Mouse (Mus musculus) cerebellum, adult 2 months (tissue): ENCODE results near the gene Kctd5. TPM values are rescaled to one million over a fixed set of nuclear protein-coding genes. Genes with fewer than 3 reads are reported as not detected.

ENCODE experiments used
- DNase-seq, 2 experiments: peaks; one replicate each; pipeline ENCODE4 v3.0.0; 2021
- H3K27ac ChIP-seq: fragments of 200-500 bp; 2 replicates; pipeline ENCODE4 v1.5.1; 2012; ENCODE audit warnings: low read length, control low read depth, inconsistent platforms; ENCODE audit not compliant: insufficient read depth
- H3K27me3 ChIP-seq: fragments of 200-500 bp; 2 replicates; pipeline ENCODE4 v1.6.1; 2012; ENCODE audit warnings: inconsistent platforms, mild to moderate bottlenecking, low read length, moderate library complexity; ENCODE audit not compliant: control insufficient read depth, insufficient read depth
- H3K4me1 ChIP-seq: fragments of 200-500 bp; 2 replicates; pipeline ENCODE4 v1.6.1; 2011; ENCODE audit warnings: low read length; ENCODE audit not compliant: control insufficient read depth, insufficient read depth
- H3K4me3 ChIP-seq: fragments of 200-500 bp; replicated peaks from 2 replicates; pipeline ENCODE3; 2011; ENCODE audit warnings: mild to moderate bottlenecking, low read depth, low read length, control low read depth; ENCODE audit not compliant: insufficient read depth
- CTCF ChIP-seq: fragments of 200-500 bp; IDR thresholded peaks from 2 replicates; pipeline ENCODE4 v1.5.1; 2011; ENCODE audit warnings: low read depth, mild to moderate bottlenecking, control low read depth, low read length, moderate library complexity, borderline replicate concordance; ENCODE audit not compliant: insufficient read depth
- POLR2A ChIP-seq: fragments of 200-500 bp; IDR thresholded peaks from 2 replicates; pipeline ENCODE4 v1.6.1; 2011; ENCODE audit warnings: low read length, control low read depth, borderline replicate concordance; ENCODE audit not compliant: insufficient read depth
- WGBS: fragments of 180-500 bp; shearing (Covaris S2); methylation state at CpG from one replicate; pipeline ENCODE4 v1.1.7; 2018; 5-methylcytosine and 5-hydroxymethylcytosine counted together
- polyA plus RNA-seq: library from polyadenylated mRNA; depleted of rRNA; stranded (reverse); fragments of >200 nt; gene quantifications from 2 replicates; pipeline ENCODE4 v1.2.3, GENCODE M21; 2012; rRNA removed

Gene Kctd5
- polyA plus RNA-seq, 1 experiment: 32.8 TPM

GRCm38 (mm10) chr17:24008105-24008504, 65.2 kb downstream of the Kctd5 start:
- Histone ChIP-seq H3K4me1 (no peaks in the 10 kb centered on the region), H3K27me3 (no peaks in the 10 kb centered on the region), H3K4me3 (no peak overlapping the region), H3K27ac (no peak overlapping the region)
- no peak for TF ChIP-seq POLR2A
- no peak for TF ChIP-seq CTCF
- WGBS: 75% methylated on average over 4 of the region's 4 CpGs
- no peak for DNase-seq

DNA sequence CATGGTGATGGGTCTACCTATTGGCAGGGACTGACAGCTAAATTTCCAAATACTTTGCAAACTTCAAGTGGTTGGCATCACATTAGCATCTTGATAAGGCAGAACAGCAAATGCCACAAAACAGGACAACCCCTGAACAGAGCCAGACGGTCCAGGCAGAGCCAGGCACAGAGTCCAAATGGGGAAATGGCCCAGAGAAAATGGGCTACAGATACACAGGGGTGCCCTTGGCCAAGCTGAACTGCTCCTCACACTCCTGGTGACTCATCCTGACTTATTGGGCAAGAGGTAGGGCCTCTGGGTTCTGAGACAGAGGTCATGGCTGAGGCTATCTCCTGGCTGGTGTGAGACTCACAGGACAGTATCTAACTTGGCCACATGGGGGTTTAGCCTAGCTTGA, 65.9 kb downstream of the Kctd5 start:
- no peaks in the 10 kb centered on the region for H3K4me1 ChIP-seq
- no peaks in the 10 kb centered on the region for H3K27me3 ChIP-seq
- no peak overlapping the region for H3K27ac ChIP-seq
- WGBS: 48% methylated on average over 1 of the region's 1 CpGs
- H3K4me3 ChIP-seq: no peak overlapping the region
- no peak for DNase-seq
- TF ChIP-seq CTCF (no peak), POLR2A (no peak)

GRCm38 (mm10) chr17:24006930-24007329, 66.4 kb downstream of the Kctd5 start:
- WGBS: 46% methylated on average over 2 of the region's 2 CpGs

DNA sequence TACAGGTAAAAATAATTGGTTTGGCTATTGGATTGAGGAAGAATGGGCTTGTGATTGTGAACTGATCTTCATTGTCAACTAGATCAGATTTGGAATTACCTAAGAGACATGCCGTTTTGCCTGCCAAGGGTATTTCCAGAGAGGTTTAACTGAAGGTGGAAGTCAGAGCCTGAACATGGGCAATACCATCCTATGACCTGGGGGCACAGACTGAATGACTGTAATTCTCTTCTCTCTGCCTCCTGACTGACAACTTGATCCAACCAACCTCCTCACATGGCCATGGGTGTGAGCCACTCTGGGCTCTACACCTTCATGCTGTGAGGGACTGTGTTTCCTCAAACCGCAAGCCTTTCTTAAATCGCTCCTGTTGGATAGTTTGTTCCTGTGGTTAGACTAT, 68.2 kb downstream of the Kctd5 start:
- H3K4me1 ChIP-seq: no peaks in the 10 kb centered on the region
- H3K27ac ChIP-seq: no peak overlapping the region
- no peaks in the 10 kb centered on the region for H3K27me3 ChIP-seq
- DNase-seq: no peak
- no peak for TF ChIP-seq CTCF
- no peak for TF ChIP-seq POLR2A
- WGBS: 96% methylated on average over 3 of the region's 3 CpGs
- no peak overlapping the region for H3K4me3 ChIP-seq

More at GRCm38 (mm10) chr17:24006930-24007329, 66.4 kb downstream of the Kctd5 start:
- no peak overlapping the region for H3K4me3 ChIP-seq
- no peak overlapping the region for H3K27ac ChIP-seq
- TF ChIP-seq POLR2A (no peak), CTCF (no peak)
- no peaks in the 10 kb centered on the region for H3K4me1 ChIP-seq
- DNase-seq: no peak
- no peaks in the 10 kb centered on the region for H3K27me3 ChIP-seq

- Histone ChIP-seq H3K27ac (no peak overlapping the region), H3K27me3 (no peaks in the 10 kb centered on the region), H3K4me1 (no peaks in the 10 kb centered on the region), H3K4me3 (no peak overlapping the region)
- WGBS: 43% methylated on average over 14 of the region's 14 CpGs
- TF ChIP-seq POLR2A: no peak
- no peak for TF ChIP-seq CTCF
- DNase-seq: peak; percentile 55 to 69
Measured at GRCm38 (mm10) chr17:24004071-24004665, 69.1 kb downstream of the Kctd5 start.

DNA sequence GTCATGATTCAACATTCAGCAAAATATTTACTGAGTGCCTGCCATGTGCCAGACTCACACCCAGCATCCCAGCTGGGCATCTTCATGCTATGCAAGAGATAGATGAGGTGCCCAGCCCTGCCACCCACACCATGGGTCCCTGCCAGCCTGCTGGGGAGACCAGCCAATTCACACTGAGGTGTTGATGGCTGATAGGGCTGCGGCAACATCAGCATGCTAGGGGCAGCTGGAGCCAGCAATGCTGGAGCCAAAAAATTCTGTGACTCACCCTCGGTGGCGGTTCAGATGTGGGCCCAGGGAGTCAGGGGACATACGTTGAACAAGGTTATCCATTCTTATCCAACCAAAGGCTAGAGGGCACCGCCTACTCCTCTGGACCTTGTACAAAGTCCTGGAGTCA, 72.9 kb downstream of the Kctd5 start:
- Histone ChIP-seq H3K4me1 (no peaks in the 10 kb centered on the region), H3K4me3 (no peak overlapping the region), H3K27ac (no peak overlapping the region), H3K27me3 (no peaks in the 10 kb centered on the region)
- peak in 1 of 2 experiments; percentile 17 for DNase-seq
- WGBS: 24% methylated on average over 5 of the region's 5 CpGs
- TF ChIP-seq CTCF: no peak
- no peak for TF ChIP-seq POLR2A

DNA sequence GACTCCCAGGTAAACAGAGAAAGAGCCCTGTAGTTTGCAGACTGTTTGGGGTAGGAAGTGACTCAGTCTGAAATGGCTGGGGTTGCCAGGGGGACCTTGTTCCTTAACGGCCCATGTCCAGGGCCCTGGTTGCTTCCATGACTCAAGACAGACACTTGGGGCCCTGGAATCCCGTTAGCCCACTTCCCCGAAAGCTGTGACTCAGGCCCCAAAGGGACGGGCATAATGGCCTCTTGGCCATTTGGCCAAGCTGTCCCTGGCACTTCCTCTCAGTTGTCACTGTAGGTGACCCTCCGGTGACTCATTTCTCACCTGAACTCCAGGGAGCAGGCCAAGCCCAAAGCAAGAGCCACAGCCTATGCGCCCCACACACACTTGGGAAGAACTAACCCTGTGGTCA, 74.9 kb downstream of the Kctd5 start:
- no peaks in the 10 kb centered on the region for H3K4me1 ChIP-seq
- 56% methylated on average over 6 of the region's 6 CpGs for WGBS
- TF ChIP-seq POLR2A (no peak), CTCF (no peak)

GRCm38 (mm10) chr17:23997901-23998300, 75.4 kb downstream of the Kctd5 start, which contains the start of gene Prss22:
Gene Prss22 (minus strand): TSS chr17:23998100.
- TF ChIP-seq CTCF: no peak
- TF ChIP-seq POLR2A: no peak
- Histone ChIP-seq H3K27me3 (no peaks in the 10 kb centered on the region), H3K4me1 (no peaks in the 10 kb centered on the region), H3K4me3 (no peak within 1 kb of the TSS), H3K27ac (no peak within 1 kb of the TSS)
- 78% methylated on average over 2 of the region's 2 CpGs for WGBS
- DNase-seq: no peak

More for the DNA sequence above, 74.9 kb downstream of the Kctd5 start:
- H3K27me3 ChIP-seq: no peaks in the 10 kb centered on the region
- no peak overlapping the region for H3K27ac ChIP-seq
- DNase-seq: peak in 1 of 2 experiments; percentile 55
- H3K4me3 ChIP-seq: no peak overlapping the region

Other genes with a start within 250 kb of the Kctd5 start
- 621 and 628 TPM in 2 replicates for gene Elob, start 244.3 kb downstream of the Kctd5 start, polyA plus RNA-seq
- gene Prss33, start 237.4 kb downstream of the Kctd5 start, polyA plus RNA-seq: 0.25 TPM in 1 of 2 replicates, not detected in the other
- gene Prss32, start 229.6 kb downstream of the Kctd5 start, polyA plus RNA-seq: not detected in 2 replicates
- gene Prss41, start 229.3 kb downstream of the Kctd5 start, polyA plus RNA-seq: 1.6 and 2.3 TPM in 2 replicates
- not detected in 2 replicates for gene Prss21, start 205.4 kb downstream of the Kctd5 start, polyA plus RNA-seq
- gene Dcpp1, start 192.6 kb downstream of the Kctd5 start, polyA plus RNA-seq: not detected in 2 replicates
- gene Dcpp2, start 192.6 kb downstream of the Kctd5 start, polyA plus RNA-seq: not detected in 2 replicates
- not detected in 2 replicates for gene Dcpp3, start 156.0 kb downstream of the Kctd5 start, polyA plus RNA-seq
- gene Sbp, start 131.8 kb downstream of the Kctd5 start, polyA plus RNA-seq: not detected in 2 replicates
- not detected in 2 replicates for gene Sbpl, start 118.2 kb downstream of the Kctd5 start, polyA plus RNA-seq
- gene Prss30, start 92.9 kb downstream of the Kctd5 start, polyA plus RNA-seq: 0.11 and 0.16 TPM in 2 replicates
- gene Prss22, start 75.4 kb downstream of the Kctd5 start, polyA plus RNA-seq: not detected in 2 replicates
- gene Prss27, start 35.3 kb downstream of the Kctd5 start, polyA plus RNA-seq: 0.19 TPM in 1 of 2 replicates, not detected in the other
- 39.9 and 41.5 TPM in 2 replicates for gene Pdpk1, start 77.4 kb upstream of the Kctd5 start, polyA plus RNA-seq
- gene Amdhd2, start 90.3 kb upstream of the Kctd5 start, polyA plus RNA-seq: 37.0 and 40.1 TPM in 2 replicates
- gene Atp6v0c, start 96.2 kb upstream of the Kctd5 start, polyA plus RNA-seq: 2,309 TPM in 2 replicates
- gene Tbc1d24, start 132.1 kb upstream of the Kctd5 start, polyA plus RNA-seq: 45.6 and 50.3 TPM in 2 replicates
- 3.8 and 4.5 TPM in 2 replicates for gene Ntn3, start 136.0 kb upstream of the Kctd5 start, polyA plus RNA-seq
- 27.3 and 28.4 TPM in 2 replicates for gene Tedc2, start 147.4 kb upstream of the Kctd5 start, polyA plus RNA-seq
- 3.6 and 4.1 TPM in 2 replicates for gene Ccnf, start 178.0 kb upstream of the Kctd5 start, polyA plus RNA-seq